Mouse (Mus musculus) midbrain, embryonic 10.5 days (tissue): ENCODE measurements around the gene Rrp1b. TPM values are rescaled to one million over a fixed set of nuclear protein-coding genes. Genes with fewer than 3 reads are reported as not detected.

Experiments
- DNase-seq: peaks from one replicate; pipeline ENCODE4 v3.0.0-alpha.2; 2017; ENCODE audit warnings: low spot score
- H3K27ac ChIP-seq: fragments of 300-500 bp; sonication (generic); replicated peaks from 2 replicates; pipeline ENCODE4 v1.5.1; 2016; ENCODE audit warnings: mild to moderate bottlenecking
- H3K27me3 ChIP-seq: fragments of 300-500 bp; sonication (generic); 2 replicates; pipeline ENCODE4 v1.6.1; 2016; ENCODE audit warnings: low read depth, mild to moderate bottlenecking; ENCODE audit not compliant: poor library complexity, severe bottlenecking
- H3K36me3 ChIP-seq: fragments of 300-500 bp; sonication (generic); 2 replicates; pipeline ENCODE4 v1.6.1; 2016; ENCODE audit warnings: mild to moderate bottlenecking, moderate library complexity
- H3K4me1 ChIP-seq: fragments of 300-500 bp; sonication (generic); 2 replicates; pipeline ENCODE4 v1.6.1; 2016
- H3K4me3 ChIP-seq: fragments of 300-500 bp; sonication (generic); 2 replicates; pipeline ENCODE4 v1.5.1; 2016; ENCODE audit warnings: mild to moderate bottlenecking, moderate library complexity
- H3K9me3 ChIP-seq: fragments of 300-500 bp; sonication (generic); replicated peaks from 2 replicates; pipeline ENCODE4 v1.6.1; 2016; ENCODE audit warnings: mild to moderate bottlenecking
- WGBS: fragments of 180-500 bp; shearing (Covaris S2); methylation state at CpG from one replicate; pipeline ENCODE4 v1.1.7; 2016; 5-methylcytosine and 5-hydroxymethylcytosine counted together
- polyA plus RNA-seq: library from polyadenylated mRNA; unstranded; fragments of >200 nt; fragmentation: Nextera tagmentation; extraction: Ambion mirVana; gene quantifications from 2 replicates; pipeline ENCODE4 v1.2.1, GENCODE M21; 2016

The Rrp1b gene
- 86.1 and 102 TPM in 2 replicates for polyA plus RNA-seq

- DNase-seq = peak; percentile 84
- WGBS = 6% methylated on average over 52 of the region's 52 CpGs
- Histone ChIP-seq H3K27me3 (no peaks in the 10 kb centered on the region), H3K36me3 (peaks cover 22% of the 10 kb centered on the region), H3K27ac (peak within 1 kb of the TSS; percentile 90), H3K4me3 (peak within 1 kb of the TSS; percentile 74), H3K9me3 (no peaks in the 10 kb centered on the region), H3K4me1 (peaks cover 28% of the 10 kb centered on the region)
These were observed at the start of gene Rrp1b, which contains the start of gene Hsf2bp for GRCm38 (mm10) chr17:32035609-32036508. Gene Rrp1b, plus strand, starts transcription at chr17:32036100. Gene Hsf2bp, minus strand, starts transcription at chr17:32036349.

GRCm38 (mm10) chr17:31986915-31987314, 49.0 kb upstream of the Rrp1b start:
- H3K9me3 ChIP-seq = no peaks in the 10 kb centered on the region
- no peaks in the 10 kb centered on the region for H3K27me3 ChIP-seq
- WGBS = 93% methylated on average over 1 of the region's 1 CpGs
- H3K4me3 ChIP-seq = no peak overlapping the region
- H3K4me1 ChIP-seq = peaks cover 5% of the 10 kb centered on the region; the same call in 1 of the 2 replicates
- no peak for DNase-seq
- H3K27ac ChIP-seq = no peak overlapping the region
- no peaks in the 10 kb centered on the region for H3K36me3 ChIP-seq

GRCm38 (mm10) chr17:31989035-31989434, 46.9 kb upstream of the Rrp1b start:
- WGBS = 98% methylated on average over 2 of the region's 2 CpGs
- Histone ChIP-seq H3K36me3 (no peaks in the 10 kb centered on the region), H3K27me3 (no peaks in the 10 kb centered on the region), H3K4me3 (no peak overlapping the region), H3K4me1 (no peaks in the 10 kb centered on the region), H3K27ac (no peak overlapping the region), H3K9me3 (no peaks in the 10 kb centered on the region)
- DNase-seq = no peak

GRCm38 (mm10) chr17:31992004-31992403, 43.9 kb upstream of the Rrp1b start:
- H3K4me1 ChIP-seq = no peaks in the 10 kb centered on the region
- no peaks in the 10 kb centered on the region for H3K36me3 ChIP-seq
- no peak overlapping the region for H3K27ac ChIP-seq
- no peak for DNase-seq
- 80% methylated on average over 2 of the region's 2 CpGs for WGBS
- no peaks in the 10 kb centered on the region for H3K27me3 ChIP-seq
- no peak overlapping the region for H3K4me3 ChIP-seq
- no peaks in the 10 kb centered on the region for H3K9me3 ChIP-seq

- Histone ChIP-seq H3K4me1 (no peaks in the 10 kb centered on the region), H3K27ac (no peak overlapping the region), H3K9me3 (no peaks in the 10 kb centered on the region), H3K27me3 (no peaks in the 10 kb centered on the region), H3K36me3 (no peaks in the 10 kb centered on the region), H3K4me3 (no peak overlapping the region)
- 96% methylated on average over 1 of the region's 1 CpGs for WGBS
- DNase-seq = no peak
These were observed 42.5 kb upstream of the Rrp1b start for GRCm38 (mm10) chr17:31993354-31993753.

- Histone ChIP-seq H3K4me1 (no peaks in the 10 kb centered on the region), H3K9me3 (no peaks in the 10 kb centered on the region), H3K36me3 (no peaks in the 10 kb centered on the region), H3K27ac (no peak overlapping the region), H3K27me3 (no peaks in the 10 kb centered on the region), H3K4me3 (no peak overlapping the region)
- no peak for DNase-seq
These were observed 41.8 kb upstream of the Rrp1b start for GRCm38 (mm10) chr17:31994132-31994531.

GRCm38 (mm10) chr17:31995784-31996183, 40.1 kb upstream of the Rrp1b start:
- no peaks in the 10 kb centered on the region for H3K4me1 ChIP-seq
- H3K36me3 ChIP-seq = no peaks in the 10 kb centered on the region
- no peaks in the 10 kb centered on the region for H3K9me3 ChIP-seq
- no peak overlapping the region for H3K4me3 ChIP-seq
- H3K27me3 ChIP-seq = no peaks in the 10 kb centered on the region
- H3K27ac ChIP-seq = no peak overlapping the region
- 92% methylated on average over 2 of the region's 2 CpGs for WGBS
- no peak for DNase-seq

- WGBS = 81% methylated on average over 4 of the region's 4 CpGs
These were observed 39.6 kb upstream of the Rrp1b start for GRCm38 (mm10) chr17:31996331-31996730.

GRCm38 (mm10) chr17:31998351-31998750, 37.5 kb upstream of the Rrp1b start:
- Histone ChIP-seq H3K27me3 (no peaks in the 10 kb centered on the region), H3K36me3 (no peaks in the 10 kb centered on the region), H3K4me3 (no peak overlapping the region), H3K9me3 (no peaks in the 10 kb centered on the region), H3K4me1 (no peaks in the 10 kb centered on the region), H3K27ac (no peak overlapping the region)
- WGBS = 89% methylated on average over 1 of the region's 1 CpGs
- DNase-seq = no peak

More at GRCm38 (mm10) chr17:31996331-31996730, 39.6 kb upstream of the Rrp1b start:
- Histone ChIP-seq H3K27me3 (no peaks in the 10 kb centered on the region), H3K4me3 (no peak overlapping the region), H3K27ac (no peak overlapping the region), H3K36me3 (no peaks in the 10 kb centered on the region), H3K9me3 (no peaks in the 10 kb centered on the region), H3K4me1 (no peaks in the 10 kb centered on the region)
- no peak for DNase-seq

- Histone ChIP-seq H3K27me3 (no peaks in the 10 kb centered on the region), H3K27ac (no peak overlapping the region), H3K4me3 (no peak overlapping the region), H3K4me1 (no peaks in the 10 kb centered on the region), H3K9me3 (no peaks in the 10 kb centered on the region), H3K36me3 (no peaks in the 10 kb centered on the region)
- WGBS = 87% methylated on average over 3 of the region's 3 CpGs
- DNase-seq = no peak
These were observed 32.6 kb upstream of the Rrp1b start for GRCm38 (mm10) chr17:32003251-32003650.

GRCm38 (mm10) chr17:32006800-32007199, 29.1 kb upstream of the Rrp1b start:
- 92% methylated on average over 5 of the region's 5 CpGs for WGBS
- no peak overlapping the region for H3K4me3 ChIP-seq

GRCm38 (mm10) chr17:32011694-32012093, 24.2 kb upstream of the Rrp1b start:
- Histone ChIP-seq H3K4me3 (no peak overlapping the region), H3K36me3 (no peaks in the 10 kb centered on the region), H3K4me1 (no peaks in the 10 kb centered on the region), H3K27me3 (no peaks in the 10 kb centered on the region), H3K27ac (no peak overlapping the region), H3K9me3 (no peaks in the 10 kb centered on the region)
- WGBS = 83% methylated on average over 6 of the region's 6 CpGs
- DNase-seq = no peak

More at GRCm38 (mm10) chr17:32006800-32007199, 29.1 kb upstream of the Rrp1b start:
- Histone ChIP-seq H3K36me3 (no peaks in the 10 kb centered on the region), H3K4me1 (no peaks in the 10 kb centered on the region), H3K27ac (no peak overlapping the region), H3K27me3 (no peaks in the 10 kb centered on the region), H3K9me3 (no peaks in the 10 kb centered on the region)
- DNase-seq = no peak

- H3K36me3 ChIP-seq = no peaks in the 10 kb centered on the region
- no peaks in the 10 kb centered on the region for H3K4me1 ChIP-seq
- H3K9me3 ChIP-seq = no peaks in the 10 kb centered on the region
- H3K27me3 ChIP-seq = no peaks in the 10 kb centered on the region
- no peak overlapping the region for H3K4me3 ChIP-seq
- 69% methylated on average over 3 of the region's 3 CpGs for WGBS
- no peak overlapping the region for H3K27ac ChIP-seq
- no peak for DNase-seq
These were observed 23.6 kb upstream of the Rrp1b start for GRCm38 (mm10) chr17:32012254-32012653.
